Mouse (Mus musculus): ENCODE data around the gene Gm49339. TPM values are rescaled to one million over a fixed set of nuclear protein-coding genes. Genes with fewer than 3 reads are reported as not detected.

The Gm49339 gene
- 34.7 TPM for polyA plus RNA-seq (2015; fragmentation: Illumina TruSeq; extraction: RNeasy Lipid Tissue Mini Kit (QIAGEN cat#74804); ENCODE audit: insufficient read depth, low replicate concordance)

GRCm38 (mm10) chr10:51480397-51480796, at the start of gene Gm49339, which contains the start of gene Lilr4b:
Gene Gm49339, plus strand, starts transcription at chr10:51480612.
Gene Lilr4b, plus strand, starts transcription at chr10:51480632.

GRCm38 (mm10) chr10:51490691-51491090, 10.3 kb downstream of the Gm49339 start, which contains the start of gene Lilrb4a:
Gene Lilrb4a, plus strand, starts transcription at chr10:51490956.

Other genes with a start within 250 kb of the Gm49339 start
- 27.4 TPM for gene Lilr4b, start within 50 bp of the Gm49339 start, polyA plus RNA-seq (2015; fragmentation: Illumina TruSeq; extraction: RNeasy Lipid Tissue Mini Kit (QIAGEN cat#74804); ENCODE audit: insufficient read depth, low replicate concordance)
- gene Lilrb4a, start 10.3 kb downstream of the Gm49339 start, polyA plus RNA-seq (2015; fragmentation: Illumina TruSeq; extraction: RNeasy Lipid Tissue Mini Kit (QIAGEN cat#74804); ENCODE audit: insufficient read depth, low replicate concordance) = 132 TPM
- not detected for gene Fam162b, start 109.9 kb downstream of the Gm49339 start, polyA plus RNA-seq (2015; fragmentation: Illumina TruSeq; extraction: RNeasy Lipid Tissue Mini Kit (QIAGEN cat#74804); ENCODE audit: insufficient read depth, low replicate concordance)
- not detected for gene Gprc6a, start 150.8 kb downstream of the Gm49339 start, polyA plus RNA-seq (2015; fragmentation: Illumina TruSeq; extraction: RNeasy Lipid Tissue Mini Kit (QIAGEN cat#74804); ENCODE audit: insufficient read depth, low replicate concordance)
- gene Rfx6, start 197.1 kb downstream of the Gm49339 start, polyA plus RNA-seq (2015; fragmentation: Illumina TruSeq; extraction: RNeasy Lipid Tissue Mini Kit (QIAGEN cat#74804); ENCODE audit: insufficient read depth, low replicate concordance) = not detected